Mouse (Mus musculus) heart, adult 9 months (tissue): Measurements from ENCODE around the gene C8g.

Experiments
- DNase-seq, 2 experiments: peaks; one replicate each; pipeline ENCODE4 v3.0.0; 2022; ENCODE audit warnings: low spot score in 2 of 2

The C8g gene

GRCm38 (mm10) chr2:25500576-25501405 is 728 bp downstream of the C8g start, which contains the start of gene Fbxw5:
Fbxw5 (plus strand) TSS chr2:25500750.
- peak; percentile 84 to 90 for DNase-seq

GRCm38 (mm10) chr2:25500071-25500575 is 1.4 kb downstream of the C8g start:
- no peak for DNase-seq

GRCm38 (mm10) chr2:25498622-25499478 is 2.7 kb downstream of the C8g start:
- DNase-seq: no peak

- no peak for DNase-seq
Measured at GRCm38 (mm10) chr2:25497846-25498575, 3.5 kb downstream of the C8g start.

GRCm38 (mm10) chr2:25496462-25496861 is 5.1 kb downstream of the C8g start:
- DNase-seq: no peak

- no peak for DNase-seq
Measured at GRCm38 (mm10) chr2:25493476-25493961, 8.0 kb downstream of the C8g start, which contains the start of gene Lcn12. Lcn12 (minus strand) TSS chr2:25493911.

- no peak for DNase-seq
Measured at GRCm38 (mm10) chr2:25492988-25493387, 8.5 kb downstream of the C8g start.

- no peak for DNase-seq
Measured at GRCm38 (mm10) chr2:25488671-25489068, 12.8 kb downstream of the C8g start.

GRCm38 (mm10) chr2:25487965-25488670 is 13.4 kb downstream of the C8g start:
- DNase-seq: no peak

- no peak for DNase-seq
Measured at GRCm38 (mm10) chr2:25484901-25485647, 16.4 kb downstream of the C8g start.

GRCm38 (mm10) chr2:25482969-25483368 is 18.6 kb downstream of the C8g start:
- no peak for DNase-seq

GRCm38 (mm10) chr2:25480541-25480940 is 21.0 kb downstream of the C8g start:
- no peak for DNase-seq

GRCm38 (mm10) chr2:25479551-25480311 is 21.8 kb downstream of the C8g start:
- DNase-seq: no peak

GRCm38 (mm10) chr2:25477967-25478675 is 23.4 kb downstream of the C8g start:
- DNase-seq: peak; percentile 58 to 64

- no peak for DNase-seq
Measured at GRCm38 (mm10) chr2:25477541-25477940, 24.0 kb downstream of the C8g start.

- DNase-seq: no peak
Measured at GRCm38 (mm10) chr2:25472550-25472949, 29.0 kb downstream of the C8g start.

GRCm38 (mm10) chr2:25469969-25470368 is 31.6 kb downstream of the C8g start, which contains the start of gene Ptgds:
Ptgds (minus strand) TSS chr2:25470046.
- DNase-seq: no peak
